In the genomic region with DNA sequence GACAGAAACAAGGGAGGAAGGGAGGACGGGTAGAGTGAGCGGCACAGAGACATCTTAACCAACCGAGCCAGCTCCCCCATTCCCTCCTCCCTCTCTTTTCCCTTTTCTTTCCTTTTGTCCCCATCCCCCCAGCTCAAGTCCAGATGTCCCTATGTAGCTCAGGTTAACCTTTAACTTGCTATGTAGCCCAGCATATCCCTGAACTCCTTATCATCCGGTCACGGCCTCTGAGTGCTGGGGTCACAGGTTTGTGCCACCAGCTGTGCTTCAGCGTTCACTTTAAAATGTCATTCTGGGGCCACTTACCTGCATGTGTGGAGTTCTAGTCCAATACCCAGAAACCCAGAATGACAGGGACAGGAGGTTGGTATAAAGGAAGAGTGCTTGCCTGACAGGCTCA, we compare ENCODE assay signal across 20 mouse cellular contexts. TPM values are rescaled to one million over a fixed set of nuclear protein-coding genes. Genes with fewer than 3 reads are reported as not detected.
DNase-seq lines count a peak whose midpoint lies in the region; ATAC-seq and TF ChIP-seq lines count a peak whose summit lies in the region.
"Had no signal": no experiment of that assay in that cellular context is flagged by ENCODE, and none has a peak within 500 bp of the region (broad histone marks: within the 10 kb centered on the region; RNA-seq: fewer than 3 reads in every experiment).

No protein-coding gene starts in this region.

- no peak overlapping the region for H3K9ac ChIP-seq in kidney, embryonic 16.5 days (replicated peaks; ENCODE audit: low read length)
- H3K9ac ChIP-seq in liver, embryonic 11.5 days (ENCODE audit: low read depth, low read length): no peak overlapping the region
- no peak overlapping the region for H3K9ac ChIP-seq in midbrain, embryonic 14.5 days (replicated peaks; ENCODE audit: low read length)
- H3K9ac ChIP-seq in forebrain, postnatal 0 days: no peak overlapping the region
- H3K9ac ChIP-seq: heart, embryonic 13.5 days; hindbrain, embryonic 14.5 days; limb, embryonic 15.5 days; midbrain, embryonic 15.5 days; stomach, embryonic 15.5 days had no signal

- H3K27me3 ChIP-seq in kidney, embryonic 16.5 days (ENCODE audit: insufficient read depth, low read length): no peaks in the 10 kb centered on the region
- no peaks in the 10 kb centered on the region for H3K27me3 ChIP-seq in liver, embryonic 11.5 days (replicated peaks; ENCODE audit: control insufficient read depth, insufficient read depth, low read length)
- H3K27me3 ChIP-seq in small intestine, adult 2 months (ENCODE audit: control insufficient read depth, insufficient read depth, low read length): no peaks in the 10 kb centered on the region
- H3K27me3 ChIP-seq in midbrain, embryonic 14.5 days (ENCODE audit: control insufficient read depth, insufficient read depth, low read length): no peaks in the 10 kb centered on the region
- no peaks in the 10 kb centered on the region for H3K27me3 ChIP-seq in forebrain, postnatal 0 days (ENCODE audit: insufficient read depth, low read length)
- H3K27me3 ChIP-seq: heart, embryonic 13.5 days; limb, embryonic 15.5 days; midbrain, embryonic 15.5 days; stomach, embryonic 15.5 days had no signal

- 64% methylated on average over 6 of the region's 6 CpGs for WGBS in kidney, embryonic 16.5 days
- 74% methylated on average over 6 of the region's 6 CpGs for WGBS in liver, embryonic 11.5 days
- WGBS in small intestine, adult 2 months: 36% methylated on average over 6 of the region's 6 CpGs
- WGBS in midbrain, embryonic 14.5 days: 84% methylated on average over 6 of the region's 6 CpGs
- 82% methylated on average over 6 of the region's 6 CpGs for WGBS in forebrain, postnatal 0 days

- H3K9me3 ChIP-seq in kidney, embryonic 16.5 days (ENCODE audit: low read length): 0 out of 2 replicates have a peak, but pooled peaks cover 3% of the 10 kb centered on the region
- no peaks in the 10 kb centered on the region for H3K9me3 ChIP-seq in liver, embryonic 11.5 days (ENCODE audit: control insufficient read depth, low read length)
- H3K9me3 ChIP-seq in midbrain, embryonic 14.5 days (ENCODE audit: control insufficient read depth, low read length): no peaks in the 10 kb centered on the region
- H3K9me3 ChIP-seq in forebrain, postnatal 0 days (ENCODE audit: low read length): no peaks in the 10 kb centered on the region
- H3K9me3 ChIP-seq: embryonic facial prominence, embryonic 10.5 days; heart, embryonic 13.5 days; limb, embryonic 15.5 days; midbrain, embryonic 15.5 days; stomach, embryonic 15.5 days had no signal

- no peaks in the 10 kb centered on the region for H3K36me3 ChIP-seq in kidney, embryonic 16.5 days (ENCODE audit: insufficient read depth, low read length)
- no peaks in the 10 kb centered on the region for H3K36me3 ChIP-seq in liver, embryonic 11.5 days (ENCODE audit: control insufficient read depth, insufficient read depth, low read length)
- no peaks in the 10 kb centered on the region for H3K36me3 ChIP-seq in small intestine, adult 2 months (ENCODE audit: control insufficient read depth, insufficient read depth, low read length)
- H3K36me3 ChIP-seq in midbrain, embryonic 14.5 days (ENCODE audit: control insufficient read depth, insufficient read depth, low read length): no peaks in the 10 kb centered on the region
- no peaks in the 10 kb centered on the region for H3K36me3 ChIP-seq in forebrain, postnatal 0 days (ENCODE audit: insufficient read depth)
- H3K36me3 ChIP-seq: embryonic facial prominence, embryonic 10.5 days; heart, embryonic 13.5 days; limb, embryonic 15.5 days; midbrain, embryonic 15.5 days; stomach, embryonic 15.5 days had no signal

- peaks cover 14% of the 10 kb centered on the region; the same call in 1 of the 2 replicates for H3K4me1 ChIP-seq in kidney, embryonic 16.5 days (ENCODE audit: insufficient read depth, low read length)
- peaks cover 18% of the 10 kb centered on the region for H3K4me1 ChIP-seq in liver, embryonic 11.5 days (replicated peaks; ENCODE audit: control insufficient read depth, insufficient read depth, low read length)
- H3K4me1 ChIP-seq in small intestine, adult 2 months (ENCODE audit: control insufficient read depth, insufficient read depth, insufficient read length, low read length): peaks cover 25% of the 10 kb centered on the region; the same call in 1 of the 2 replicates
- no peaks in the 10 kb centered on the region for H3K4me1 ChIP-seq in midbrain, embryonic 14.5 days (ENCODE audit: control insufficient read depth, insufficient read depth, low read length)
- no peaks in the 10 kb centered on the region for H3K4me1 ChIP-seq in forebrain, postnatal 0 days (ENCODE audit: insufficient read depth)
- H3K4me1 ChIP-seq: midbrain, embryonic 15.5 days had no signal

- 0 out of 2 replicates have a peak, but pooled peaks have one; percentile 20 for ATAC-seq in kidney, embryonic 16.5 days (ENCODE audit: low FRiP score, low TSS enrichment)
- peak; percentile 40; the same call in 1 of the 2 replicates for ATAC-seq in liver, embryonic 11.5 days (replicated peaks; ENCODE audit: low FRiP score)
- no peak for ATAC-seq in midbrain, embryonic 14.5 days (ENCODE audit: low FRiP score, low TSS enrichment)
- ATAC-seq in forebrain, postnatal 0 days: no peak
- ATAC-seq: midbrain, embryonic 15.5 days had no signal

- TF ChIP-seq POLR2A in small intestine, adult 2 months (IDR thresholded peaks at IDR 0.05; ENCODE audit: low read depth, low read length): no peak

- no peak overlapping the region for H3K4me2 ChIP-seq in kidney, embryonic 16.5 days (replicated peaks; ENCODE audit: low read depth, low read length)
- H3K4me2 ChIP-seq in liver, embryonic 11.5 days: no peak overlapping the region
- H3K4me2 ChIP-seq in midbrain, embryonic 14.5 days (ENCODE audit: low read length): no peak overlapping the region
- no peak overlapping the region for H3K4me2 ChIP-seq in forebrain, postnatal 0 days (ENCODE audit: low read depth)
- H3K4me2 ChIP-seq: heart, embryonic 13.5 days; hindbrain, embryonic 14.5 days; limb, embryonic 15.5 days; midbrain, embryonic 15.5 days; stomach, embryonic 15.5 days had no signal

- no peak for TF ChIP-seq CTCF in small intestine, adult 2 months (IDR thresholded peaks at IDR 0.05; ENCODE audit: extremely low read depth, insufficient read length, insufficient replicate concordance, low read depth, low read length)
- no peak for TF ChIP-seq CTCF in forebrain, postnatal 0 days (IDR thresholded peaks at IDR 0.05; ENCODE audit: low read depth)

- H3K27ac ChIP-seq in kidney, embryonic 16.5 days (ENCODE audit: low read length): peak overlapping the region; percentile 64
- H3K27ac ChIP-seq in liver, embryonic 11.5 days (ENCODE audit: low read depth, low read length): no peak overlapping the region
- H3K27ac ChIP-seq in small intestine, adult 2 months (ENCODE audit: insufficient read depth, low read depth, low read length): peak overlapping the region; percentile 93
- no peak overlapping the region for H3K27ac ChIP-seq in midbrain, embryonic 14.5 days (replicated peaks; ENCODE audit: low read depth, low read length)
- no peak overlapping the region for H3K27ac ChIP-seq in forebrain, postnatal 0 days (ENCODE audit: low read depth, low read length)
- H3K27ac ChIP-seq: embryonic facial prominence, embryonic 10.5 days; heart, embryonic 13.5 days; hindbrain, embryonic 14.5 days; limb, embryonic 15.5 days; midbrain, embryonic 15.5 days; stomach, embryonic 15.5 days had no signal

- H3K4me3 ChIP-seq in kidney, embryonic 16.5 days (ENCODE audit: low read length): no peak overlapping the region
- no peak overlapping the region for H3K4me3 ChIP-seq in liver, embryonic 11.5 days (ENCODE audit: low read depth, low read length)
- H3K4me3 ChIP-seq in small intestine, adult 2 months (ENCODE audit: low read depth, low read length): no peak overlapping the region
- no peak overlapping the region for H3K4me3 ChIP-seq in midbrain, embryonic 14.5 days (replicated peaks; ENCODE audit: low read depth, low read length)
- H3K4me3 ChIP-seq in forebrain, postnatal 0 days (ENCODE audit: low read depth, low read length): no peak overlapping the region
- H3K4me3 ChIP-seq: embryonic facial prominence, embryonic 10.5 days; heart, embryonic 13.5 days; limb, embryonic 15.5 days; midbrain, embryonic 15.5 days; myocyte; stomach, embryonic 15.5 days had no signal

- peak; percentile 29 for DNase-seq in kidney, adult 18-20 months
- no peak for DNase-seq in liver, embryonic 11.5 days (ENCODE audit: low spot score)
- no peak for DNase-seq in urinary bladder, postnatal 4 days (ENCODE audit: low spot score in 2 of 2)
- DNase-seq in midbrain, embryonic 14.5 days: no peak
- DNase-seq in forebrain, postnatal 0 days: no peak
- DNase-seq: adrenal gland, postnatal 36 days; cerebellum, adult 8-10 months; layer of hippocampus, postnatal 36 days; lung, postnatal 10 days; right cerebral cortex, postnatal 14 days; thymus, adult 18-20 months had no signal

RNA-seq across cellular contexts. Expression of gene Ppp1r15b, which starts 6.8 kb away (rescaled TPM):
- 45.7 and 47.7 TPM in 2 replicates for polyA plus RNA-seq in kidney, embryonic 16.5 days (2015; fragmentation: Nextera tagmentation; extraction: Ambion mirVana)
- polyA plus RNA-seq in liver, embryonic 11.5 days (2014; fragmentation: Nextera tagmentation; extraction: Ambion mirVana): 89.0 and 95.4 TPM in 2 replicates
- polyA plus RNA-seq in small intestine, adult 2 months (2012; rRNA removed): 26.7 and 43.3 TPM in 2 replicates
- polyA plus RNA-seq in midbrain, embryonic 14.5 days (2014; fragmentation: Nextera tagmentation; extraction: Ambion mirVana): 18.1 and 36.2 TPM in 2 replicates
- 35.0 and 49.5 TPM in 2 replicates for total RNA-seq in forebrain, postnatal 0 days (2014; rRNA removed)
- 13.9 and 18.7 TPM in 2 replicates for polyA plus RNA-seq in forebrain, postnatal 0 days (2015; fragmentation: Nextera tagmentation; extraction: Ambion mirVana)

RNA-seq across cellular contexts. Expression of gene Plekha6, which starts 39.9 kb away (rescaled TPM):
- polyA plus RNA-seq in kidney, embryonic 16.5 days (2015; fragmentation: Nextera tagmentation; extraction: Ambion mirVana): 8.5 and 9.7 TPM in 2 replicates
- 4.1 and 4.3 TPM in 2 replicates for polyA plus RNA-seq in liver, embryonic 11.5 days (2014; fragmentation: Nextera tagmentation; extraction: Ambion mirVana)
- 37.1 and 104 TPM in 2 replicates for polyA plus RNA-seq in small intestine, adult 2 months (2012; rRNA removed)
- 18.4 and 25.4 TPM in 2 replicates for polyA plus RNA-seq in midbrain, embryonic 14.5 days (2014; fragmentation: Nextera tagmentation; extraction: Ambion mirVana)
- 23.2 and 28.6 TPM in 2 replicates for total RNA-seq in forebrain, postnatal 0 days (2014; rRNA removed)
- polyA plus RNA-seq in forebrain, postnatal 0 days (2015; fragmentation: Nextera tagmentation; extraction: Ambion mirVana): 3.4 and 5.7 TPM in 2 replicates

Comparison
In these comparisons a context has a peak if more than half of its experiments do, and no peak if none do; other contexts are left out.
1. ATAC-seq: peak in kidney, embryonic 16.5 days (single experiment) and liver, embryonic 11.5 days (single experiment); none in midbrain, embryonic 14.5 days (single experiment) and forebrain, postnatal 0 days (single experiment).
2. H3K27ac ChIP-seq: peak in kidney, embryonic 16.5 days (single experiment) and small intestine, adult 2 months (single experiment); none in liver, embryonic 11.5 days (single experiment), midbrain, embryonic 14.5 days (single experiment) and forebrain, postnatal 0 days (single experiment).